Mouse (Mus musculus) frontal cortex, postnatal 25 days (tissue): ENCODE results near the gene Plek.

ENCODE experiments used
- DNase-seq, 2 experiments: peaks; one replicate each; pipeline ENCODE4 v3.0.0; 2022; ENCODE audit warnings: low spot score in 2 of 2

The Plek gene

DNA sequence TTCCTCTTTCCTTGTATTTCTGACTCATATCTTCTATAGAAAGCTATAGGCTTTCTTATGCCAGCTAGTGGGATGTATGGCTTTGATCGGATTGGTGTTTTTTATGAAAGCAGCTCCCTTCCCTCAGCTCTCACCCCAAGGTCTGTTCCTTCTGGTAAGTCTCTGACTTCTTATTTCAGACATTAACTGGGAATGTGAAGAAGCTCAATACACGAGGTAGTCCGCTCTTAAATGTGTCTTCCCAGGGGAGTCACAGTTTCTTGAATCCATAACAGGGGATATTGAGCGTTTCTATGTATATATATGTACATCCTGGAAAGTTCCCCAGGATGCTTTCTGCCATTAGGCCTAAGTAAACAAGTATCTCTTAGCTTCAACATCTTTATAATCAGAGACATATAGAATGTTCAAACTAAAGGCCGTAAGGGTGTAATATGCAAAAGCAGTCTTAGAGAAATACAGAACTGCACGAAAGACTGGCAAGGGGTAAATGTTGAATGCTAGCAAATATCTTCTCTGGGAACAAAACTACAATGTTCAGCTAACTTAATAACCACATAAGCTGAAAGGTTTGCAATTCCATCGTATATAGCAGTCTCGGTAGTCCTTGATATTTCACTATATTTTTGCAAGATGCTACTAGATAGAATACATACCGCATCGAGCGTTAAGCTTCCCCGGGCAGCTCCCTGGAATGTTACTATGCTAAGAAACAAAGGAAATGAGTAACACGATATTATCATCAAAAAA is 101.8 kb downstream of the Plek start:
- DNase-seq, result no peak

DNA sequence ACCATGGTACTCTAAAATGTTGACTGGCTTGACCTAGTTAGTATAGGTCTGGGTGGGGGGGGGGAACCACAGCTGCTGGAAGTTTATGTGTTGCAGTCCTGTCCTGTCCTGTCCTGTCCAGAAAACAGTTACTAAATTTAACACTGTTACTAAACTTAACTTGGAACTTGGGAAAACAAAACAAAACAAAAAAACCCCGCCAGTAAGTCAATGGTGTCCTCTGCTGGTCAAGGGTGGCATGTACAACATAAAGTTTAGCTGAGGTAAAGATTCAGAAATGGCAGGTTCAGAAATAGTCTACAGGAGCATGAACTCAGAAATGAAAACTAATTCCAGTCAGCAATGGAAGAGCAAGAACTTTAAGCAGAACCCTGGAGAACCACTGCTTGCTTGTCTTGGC is 103.4 kb downstream of the Plek start:
- no peak for DNase-seq

DNA sequence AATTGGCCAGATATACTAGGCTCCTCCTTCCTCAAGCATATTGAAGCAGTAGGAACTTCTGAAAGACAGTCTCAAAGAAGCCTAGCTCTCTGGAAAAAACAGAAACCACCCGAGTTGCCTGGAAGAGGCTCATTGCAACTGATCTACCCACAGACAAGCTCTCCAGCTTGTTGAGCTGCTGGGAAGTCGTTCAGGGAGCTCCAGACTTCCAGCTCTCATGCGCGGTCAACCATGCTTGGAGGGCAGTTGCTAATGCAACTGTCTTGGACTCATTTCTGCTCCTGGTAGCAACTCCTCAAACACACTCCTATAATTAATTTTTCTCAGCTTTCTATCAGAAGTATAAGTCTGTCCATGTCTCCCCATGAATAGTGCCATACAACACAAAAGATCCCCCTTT is 109.2 kb downstream of the Plek start:
- no peak for DNase-seq

DNA sequence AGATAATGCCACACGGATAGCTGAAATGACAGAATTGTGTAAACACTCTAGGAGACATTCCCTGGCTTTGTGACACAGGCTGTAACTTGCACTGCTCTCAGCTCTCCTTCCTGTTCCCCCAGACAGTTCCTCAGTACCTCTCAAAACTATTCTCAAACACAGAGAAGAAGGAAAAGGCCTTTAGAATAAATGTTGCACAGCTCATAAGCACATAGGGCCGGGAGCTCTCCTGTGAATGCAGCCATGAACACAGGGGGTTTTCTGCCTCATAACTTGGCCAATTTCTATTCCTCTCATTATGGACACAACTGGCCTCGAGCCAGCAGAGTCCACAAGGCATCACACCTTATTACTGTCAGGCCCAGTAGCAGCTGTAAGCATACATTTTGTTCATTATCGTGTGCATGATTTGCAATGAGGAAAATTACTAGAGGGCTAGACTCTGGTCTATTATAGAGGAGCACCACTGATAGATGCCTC is 110.2 kb downstream of the Plek start:
- DNase-seq, result no peak

DNA sequence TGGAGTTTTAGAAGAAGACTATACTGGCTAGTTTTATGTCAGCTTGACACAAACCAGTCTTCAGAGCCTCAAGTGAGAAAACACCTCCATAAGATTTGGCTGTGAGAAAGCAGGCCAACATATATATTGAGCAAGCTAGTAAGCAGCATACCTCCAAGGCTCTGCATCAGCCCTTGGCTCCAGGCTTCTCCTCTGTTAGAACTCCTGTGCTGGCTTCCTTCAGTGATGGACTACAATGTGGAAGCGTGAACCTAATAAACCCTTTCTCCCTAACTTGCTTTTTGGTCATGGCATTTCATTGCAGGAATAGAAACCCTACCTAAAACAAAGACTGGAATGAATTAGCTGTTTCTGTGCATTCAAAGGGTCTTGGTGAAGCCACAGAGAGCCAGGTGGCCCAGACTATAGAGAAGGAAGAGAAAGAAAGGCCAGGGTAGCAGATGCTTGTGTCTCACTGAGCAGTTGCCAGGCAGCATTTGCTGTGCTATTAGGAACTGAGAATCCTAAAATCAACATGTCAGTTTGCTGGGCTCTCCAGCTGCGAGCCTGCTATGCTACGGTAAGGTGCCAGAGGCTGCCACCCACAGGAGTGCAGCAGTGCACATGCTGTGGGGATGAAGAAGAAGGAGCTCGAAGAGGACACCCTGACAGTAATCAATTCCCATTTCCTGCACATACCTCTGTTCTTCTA is 110.9 kb downstream of the Plek start:
- no peak for DNase-seq

DNA sequence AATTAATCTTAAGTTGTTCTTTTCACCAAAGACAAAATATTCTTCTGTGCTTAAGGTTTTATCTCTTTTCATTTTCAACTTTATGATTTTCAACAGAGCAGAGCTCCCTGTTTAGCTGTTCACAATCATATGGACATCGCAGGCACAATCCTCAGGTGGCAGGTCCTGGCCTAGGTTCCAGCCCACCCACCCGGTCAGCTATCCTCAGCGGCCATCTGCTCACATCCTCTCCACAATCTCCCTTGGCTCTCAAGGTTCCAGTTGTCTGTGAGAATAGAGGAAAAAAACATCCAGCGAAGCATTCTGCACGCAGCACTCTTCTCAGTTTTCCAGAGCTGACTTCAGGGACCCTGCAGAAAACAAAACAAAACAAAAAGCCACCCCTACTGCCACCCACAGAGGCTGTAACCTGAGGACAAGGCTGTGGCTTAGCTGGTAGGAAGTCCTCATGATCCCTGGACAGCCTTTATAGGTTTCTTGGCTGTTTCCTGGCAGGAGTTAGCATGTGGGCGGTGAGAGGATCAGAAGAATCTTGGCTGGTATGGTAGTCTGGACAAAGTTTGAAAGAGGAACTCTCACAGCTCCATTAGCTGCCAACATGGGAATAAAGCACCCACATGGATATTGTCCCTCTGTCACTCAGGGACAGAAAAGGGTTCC is 116.5 kb downstream of the Plek start:
- DNase-seq, result no peak

DNA sequence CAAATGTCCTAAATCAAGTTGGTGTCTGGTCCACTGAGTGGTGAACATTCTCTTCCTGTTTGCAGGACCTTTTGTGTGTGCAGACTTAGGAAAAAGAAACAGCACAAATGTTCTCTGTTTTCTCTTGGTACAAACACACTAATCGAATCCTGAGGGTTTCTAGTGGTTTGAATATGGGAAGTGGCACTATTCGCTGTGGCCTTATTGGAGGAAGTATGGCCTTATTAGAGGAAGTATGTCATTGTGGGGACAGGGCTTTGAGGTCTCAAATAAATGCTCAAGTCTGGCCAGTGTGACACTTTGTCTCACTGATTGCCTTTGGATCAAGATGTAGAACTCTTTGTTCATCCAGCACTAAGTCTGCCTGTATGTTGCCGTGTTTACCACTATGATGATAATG is 120.0 kb downstream of the Plek start:
- DNase-seq, result no peak
